Mouse (Mus musculus) lung, postnatal 36 days (tissue): ENCODE data around the gene Cdk4.
A peak's percentile ranks its signal among the peaks of the same experiment; 100 is the strongest.

Experiments
- DNase-seq: peaks from one replicate; pipeline ENCODE4 v3.0.0; 2022; ENCODE audit warnings: mixed read lengths

Gene Cdk4

GRCm38 (mm10) chr10:127076082-127076481 is 12.7 kb downstream of the Cdk4 start:
- DNase-seq: peak; percentile 57

DNA sequence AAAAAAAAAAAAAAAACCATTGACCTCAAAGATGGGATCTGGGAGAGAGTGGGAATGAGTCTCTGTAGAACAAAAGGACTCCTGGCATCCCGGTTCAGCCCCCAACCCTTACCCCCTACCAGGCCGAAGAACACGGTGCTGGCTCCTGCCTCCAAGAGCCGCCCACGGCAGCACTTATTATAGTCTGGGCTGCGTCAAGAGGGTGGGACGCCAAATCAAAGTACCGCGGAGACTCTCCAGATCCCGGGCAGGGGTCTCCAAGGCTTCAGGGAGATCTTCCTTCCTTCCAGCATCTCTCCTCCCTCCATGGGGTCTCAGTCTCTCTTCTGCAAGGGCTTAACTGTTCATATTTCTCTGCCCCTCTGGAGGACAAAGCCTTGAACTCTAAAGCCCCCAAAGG is 14.2 kb downstream of the Cdk4 start:
- DNase-seq: no peak

GRCm38 (mm10) chr10:127078001-127078676 is 14.8 kb downstream of the Cdk4 start:
- no peak for DNase-seq

GRCm38 (mm10) chr10:127078677-127079575 is 15.6 kb downstream of the Cdk4 start:
- DNase-seq: no peak

GRCm38 (mm10) chr10:127079665-127080391 is 16.5 kb downstream of the Cdk4 start:
- DNase-seq: no peak

DNA sequence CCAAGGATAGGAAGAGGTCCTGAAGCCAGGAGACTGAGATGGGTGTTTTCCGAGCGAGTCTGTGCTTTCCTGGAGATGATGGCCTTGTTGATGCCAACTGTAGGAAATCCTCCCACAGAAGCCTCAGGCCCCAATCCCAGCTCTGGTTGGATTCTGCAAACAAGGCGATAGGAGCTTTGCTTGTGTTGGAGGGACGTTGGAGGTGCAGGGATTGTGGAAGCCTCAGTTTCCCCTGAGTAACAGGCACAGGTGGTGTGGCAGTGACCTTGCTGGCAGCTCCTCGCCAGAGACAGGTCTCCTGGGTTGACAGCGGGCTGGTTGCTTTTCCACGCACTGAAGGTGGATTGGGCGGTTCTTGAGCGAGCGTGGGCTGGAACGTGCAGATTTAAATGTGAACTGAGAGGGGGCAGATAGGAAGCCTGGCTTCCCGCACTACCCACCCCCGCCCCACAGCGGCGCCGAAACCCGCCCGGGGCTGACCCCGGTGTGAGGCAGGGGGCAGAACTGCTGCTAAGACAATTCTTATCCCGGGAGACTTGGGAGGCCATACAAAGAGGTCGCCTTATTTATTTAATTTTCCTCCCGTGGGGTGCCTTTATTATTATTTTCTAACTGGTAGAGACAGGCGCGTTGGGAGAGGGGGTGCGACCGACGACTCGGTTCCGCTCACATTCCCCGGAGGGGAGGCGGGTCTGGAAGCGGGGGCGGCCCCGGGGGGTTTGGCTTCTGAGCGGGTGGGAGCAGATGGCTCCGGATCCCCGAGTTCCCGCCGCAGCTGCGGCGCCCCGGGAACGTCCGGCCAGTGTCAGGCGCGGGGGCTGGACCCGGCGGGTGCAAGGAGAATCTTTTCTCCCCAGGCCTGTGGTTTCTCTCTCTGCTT is 17.8 kb downstream of the Cdk4 start:
- DNase-seq: no peak

- no peak for DNase-seq
Measured at GRCm38 (mm10) chr10:127081996-127082620, 18.8 kb downstream of the Cdk4 start.

- no peak for DNase-seq
Measured at GRCm38 (mm10) chr10:127083292-127083914, 20.1 kb downstream of the Cdk4 start.

DNA sequence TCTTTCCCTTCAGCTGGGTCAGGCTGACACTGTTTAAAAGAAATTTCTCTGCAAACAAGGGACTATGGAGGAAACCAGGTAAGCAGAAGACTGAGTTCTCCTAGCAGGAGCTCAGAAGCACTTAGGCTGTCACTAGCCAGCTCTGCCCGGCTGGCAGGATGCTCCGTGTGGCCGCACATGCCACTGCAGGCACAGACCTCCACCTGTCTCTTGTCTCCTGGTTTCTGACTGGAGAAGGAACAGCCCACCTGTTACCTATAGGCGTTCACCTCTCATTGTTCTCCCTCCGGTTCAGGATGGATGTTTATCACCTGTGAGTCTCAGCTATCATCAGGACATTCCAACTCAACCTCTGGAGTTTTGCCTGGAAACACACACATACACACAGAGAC is 20.6 kb downstream of the Cdk4 start:
- DNase-seq: no peak

- no peak for DNase-seq
Measured at GRCm38 (mm10) chr10:127085052-127085451, 21.7 kb downstream of the Cdk4 start.

DNA sequence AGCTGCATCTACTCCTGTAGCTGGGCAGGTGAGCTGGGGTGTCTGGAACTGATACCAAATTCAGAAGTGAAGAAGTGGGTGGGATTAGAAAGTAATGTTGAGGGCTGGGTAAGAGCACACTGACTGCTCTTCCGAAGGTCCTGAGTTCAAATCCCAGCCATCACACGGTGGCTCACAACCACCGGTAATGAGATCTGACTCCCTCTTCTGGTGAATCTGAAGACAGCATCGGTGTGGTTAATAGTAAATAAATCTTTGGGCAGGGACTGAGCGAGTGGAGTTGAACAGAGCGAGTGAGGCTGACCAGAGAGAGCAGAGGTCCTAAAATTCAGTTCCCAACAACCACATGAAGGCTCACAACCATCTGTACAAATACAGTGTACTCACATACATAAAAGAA is 22.3 kb downstream of the Cdk4 start:
- DNase-seq: no peak

DNA sequence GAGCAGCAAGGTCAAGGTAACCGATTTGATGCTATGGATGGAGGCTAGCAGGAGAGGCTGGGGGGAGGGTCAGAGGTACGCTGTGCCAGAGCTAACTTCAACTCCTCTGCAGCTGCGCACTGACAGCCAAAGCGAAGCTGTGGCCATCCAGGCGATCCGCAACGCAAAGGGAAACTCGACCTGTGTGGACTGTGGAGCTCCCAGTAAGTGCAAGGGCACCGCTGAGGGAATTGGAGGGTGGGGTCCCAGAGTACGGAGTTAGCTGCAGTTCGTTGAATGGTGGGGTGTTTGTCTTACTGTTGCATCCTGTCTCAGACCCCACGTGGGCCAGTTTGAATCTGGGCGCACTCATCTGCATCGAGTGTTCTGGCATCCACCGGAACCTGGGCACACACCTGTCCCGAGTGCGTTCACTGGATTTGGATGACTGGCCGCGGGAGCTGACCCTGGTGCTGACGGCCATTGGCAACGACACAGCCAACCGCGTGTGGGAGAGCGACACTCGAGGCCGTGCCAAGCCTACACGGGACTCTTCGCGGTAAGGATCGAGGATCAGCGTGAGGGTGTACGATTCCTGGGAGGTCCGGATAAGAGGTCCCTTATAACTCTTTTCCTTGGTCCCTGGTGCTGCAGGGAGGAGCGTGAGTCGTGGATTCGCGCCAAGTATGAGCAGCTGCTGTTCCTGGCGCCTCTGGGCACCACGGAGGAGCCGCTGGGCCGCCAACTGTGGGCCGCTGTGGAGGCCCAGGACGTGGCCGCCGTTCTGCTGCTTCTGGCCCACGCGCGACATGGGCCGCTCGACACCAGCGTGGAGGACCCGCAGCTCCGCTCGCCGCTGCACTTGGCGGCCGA is 27.5 kb downstream of the Cdk4 start:
- DNase-seq: peak; percentile 70

GRCm38 (mm10) chr10:127091507-127092396 is 28.4 kb downstream of the Cdk4 start:
- peak; percentile 43 for DNase-seq

- no peak for DNase-seq
Measured at GRCm38 (mm10) chr10:127092742-127093141, 29.4 kb downstream of the Cdk4 start.

DNA sequence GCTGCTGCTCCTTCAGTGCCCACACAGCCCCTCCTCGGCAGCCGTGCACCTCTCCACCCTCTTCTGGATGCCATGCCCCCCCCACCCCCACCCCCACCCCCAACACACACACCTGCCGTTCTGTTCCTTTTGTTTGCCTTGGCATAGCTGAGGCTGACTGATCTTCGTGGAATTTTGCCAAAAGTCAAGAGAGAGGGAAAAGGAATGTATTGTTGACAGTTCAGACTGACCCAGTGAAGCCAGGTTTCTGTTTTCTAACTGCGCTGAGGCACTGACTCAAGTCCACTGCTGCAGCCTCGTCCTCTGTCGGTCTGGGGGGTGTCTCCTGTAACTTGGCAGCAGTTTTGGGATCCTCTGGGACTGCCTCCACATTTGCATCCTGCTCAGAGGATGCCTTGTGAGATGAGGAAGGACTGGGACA is 31.1 kb downstream of the Cdk4 start:
- DNase-seq: peak; percentile 86

DNA sequence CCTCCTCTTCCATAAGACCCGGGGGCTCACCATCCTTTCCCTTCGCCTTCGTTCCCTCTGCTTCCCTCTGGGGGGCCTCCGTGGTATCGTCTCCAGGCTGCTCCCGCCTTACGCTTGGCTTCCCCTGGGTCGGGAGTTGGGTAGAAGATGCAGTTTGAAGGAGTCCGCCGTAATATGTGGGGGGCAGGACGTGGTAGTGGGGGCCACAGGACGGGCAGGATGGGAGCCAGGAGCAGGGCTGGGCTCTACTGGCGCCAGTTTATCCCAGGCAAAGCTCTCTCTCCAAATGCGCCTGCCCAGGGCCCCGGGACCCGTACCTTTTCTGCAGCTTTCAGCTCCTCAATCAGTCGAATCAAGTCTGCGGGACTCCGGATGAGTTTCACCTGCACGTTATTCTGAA is 35.2 kb downstream of the Cdk4 start:
- no peak for DNase-seq

DNA sequence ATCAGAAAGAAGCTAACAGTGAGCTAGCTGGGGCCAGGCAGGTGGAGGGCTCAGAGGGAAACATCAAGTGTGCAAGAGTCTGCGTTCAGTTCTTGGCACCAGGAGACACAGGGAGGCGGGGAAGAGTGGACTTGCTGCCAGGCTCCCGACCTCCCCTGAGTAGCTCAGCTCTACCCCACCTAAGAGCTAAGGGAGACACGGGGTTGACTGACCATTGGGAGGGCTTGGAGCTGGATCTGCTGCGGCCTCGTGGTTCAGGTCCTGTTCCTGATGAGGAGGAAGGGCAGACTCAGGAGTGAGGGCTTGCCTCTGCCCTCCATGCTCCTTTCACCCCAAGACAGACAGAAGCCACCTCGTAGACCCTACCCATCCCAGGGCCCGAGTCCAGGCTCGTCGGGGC is 35.9 kb downstream of the Cdk4 start:
- no peak for DNase-seq

DNA sequence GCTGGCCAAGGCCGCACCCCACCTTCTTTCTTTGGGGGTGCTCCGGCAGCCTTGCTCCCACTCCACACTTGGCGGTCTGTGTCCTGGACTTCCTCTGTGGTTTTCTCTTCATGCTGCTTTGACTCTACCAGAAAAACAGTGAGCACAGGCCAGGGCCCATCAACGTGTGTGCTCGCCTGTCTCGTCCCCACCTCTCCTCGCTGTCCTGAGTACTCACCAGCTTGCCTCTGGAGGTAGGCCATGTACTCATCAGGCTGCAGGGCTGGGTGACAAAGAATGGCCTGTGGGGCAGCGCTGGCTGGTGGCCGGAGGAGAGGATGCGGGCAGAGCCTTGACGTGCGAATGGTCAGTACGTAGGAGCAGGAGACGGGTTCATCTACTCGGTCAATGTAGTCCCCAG is 36.5 kb downstream of the Cdk4 start:
- DNase-seq: no peak

GRCm38 (mm10) chr10:127100414-127100813 is 37.1 kb downstream of the Cdk4 start:
- no peak for DNase-seq
